ENCODE assay signal across 9 mouse cellular contexts in genomic region chr11:69581814-69582213, GRCm38 (mm10). TPM values are rescaled to one million over a fixed set of nuclear protein-coding genes. Genes with fewer than 3 reads are reported as not detected.
DNase-seq lines count a peak whose midpoint lies in the region; ATAC-seq and TF ChIP-seq lines count a peak whose summit lies in the region.
"Had no signal": no experiment of that assay in that cellular context is flagged by ENCODE, and none has a peak within 500 bp of the region (broad histone marks: within the 10 kb centered on the region; RNA-seq: fewer than 3 reads in every experiment).

No protein-coding gene starts in this region.

- H3K9ac ChIP-seq in heart, embryonic 12.5 days, result peak overlapping the region; percentile 95
- H3K9ac ChIP-seq in midbrain, embryonic 12.5 days (replicated peaks), result peak overlapping the region; percentile 82

- 1% methylated on average over 8 of the region's 8 CpGs for WGBS in heart, embryonic 12.5 days
- under 1% methylated on average over 8 of the region's 8 CpGs for WGBS in hindbrain, embryonic 10.5 days
- WGBS in midbrain, embryonic 12.5 days, result under 1% methylated on average over 8 of the region's 8 CpGs

- H3K36me3 ChIP-seq in heart, embryonic 12.5 days, result peaks cover 7% of the 10 kb centered on the region
- H3K36me3 ChIP-seq in G1E (replicated peaks), result peaks cover 52% of the 10 kb centered on the region
- peaks cover 40% of the 10 kb centered on the region for H3K36me3 ChIP-seq in hindbrain, embryonic 10.5 days
- H3K36me3 ChIP-seq in midbrain, embryonic 12.5 days, result peaks cover 4% of the 10 kb centered on the region; the same call in 1 of the 2 replicates

- peak overlapping the region; percentile 92 for H3K4me3 ChIP-seq in heart, embryonic 12.5 days
- H3K4me3 ChIP-seq in G1E (ENCODE audit: low read depth, low read length), result peak overlapping the region; percentile 84
- H3K4me3 ChIP-seq in hindbrain, embryonic 10.5 days, result peak overlapping the region; percentile 92
- H3K4me3 ChIP-seq in midbrain, embryonic 12.5 days, result peak overlapping the region; percentile 82

- no peaks in the 10 kb centered on the region for H3K9me3 ChIP-seq in heart, embryonic 12.5 days (replicated peaks)
- no peaks in the 10 kb centered on the region for H3K9me3 ChIP-seq in G1E (replicated peaks)
- H3K9me3 ChIP-seq in hindbrain, embryonic 10.5 days, result no peaks in the 10 kb centered on the region
- no peaks in the 10 kb centered on the region for H3K9me3 ChIP-seq in midbrain, embryonic 12.5 days

- no peak for ATAC-seq in heart, embryonic 12.5 days (ENCODE audit: insufficient number of reproducible peaks, low FRiP score)
- ATAC-seq in G1E (ENCODE audit: extremely low read depth, insufficient number of reproducible peaks, low FRiP score, poor library complexity, severe bottlenecking), result no peak
- ATAC-seq in midbrain, embryonic 12.5 days (ENCODE audit: low FRiP score, low read depth), result no peak
- ATAC-seq in erythroid progenitor cell, adult 5-6 weeks (replicated peaks; ENCODE audit: low FRiP score, poor library complexity, severe bottlenecking), result no peak

- peak overlapping the region; percentile 95 for H3K27ac ChIP-seq in heart, embryonic 12.5 days (ENCODE audit: poor library complexity, severe bottlenecking)
- H3K27ac ChIP-seq in hindbrain, embryonic 10.5 days, result peak overlapping the region; percentile 95
- H3K27ac ChIP-seq in midbrain, embryonic 12.5 days (replicated peaks), result peak overlapping the region; percentile 94

- TF ChIP-seq CTCF in G1E (IDR thresholded peaks at IDR 0.05; ENCODE audit: low read depth, low read length), result no peak

- H3K4me2 ChIP-seq in heart, embryonic 12.5 days, result peak overlapping the region; percentile 92
- peak overlapping the region; percentile 87 for H3K4me2 ChIP-seq in midbrain, embryonic 12.5 days (replicated peaks)

- no peaks in the 10 kb centered on the region for H3K27me3 ChIP-seq in heart, embryonic 12.5 days (replicated peaks)
- H3K27me3 ChIP-seq in G1E (ENCODE audit: insufficient read depth, low read length), result no peaks in the 10 kb centered on the region
- no peaks in the 10 kb centered on the region for H3K27me3 ChIP-seq in hindbrain, embryonic 10.5 days (ENCODE audit: insufficient read depth, poor library complexity, severe bottlenecking)
- no peaks in the 10 kb centered on the region for H3K27me3 ChIP-seq in midbrain, embryonic 12.5 days

- DNase-seq in heart, adult 11 months, result no peak
- DNase-seq in G1E (ENCODE audit: low spot score), result no peak
- no peak for DNase-seq in hindbrain, embryonic 10.5 days (ENCODE audit: low spot score)
- no peak for DNase-seq in cerebellum, adult 9-10 months
- DNase-seq in ovary, postnatal 14 days (ENCODE audit: low spot score), result no peak

- H3K4me1 ChIP-seq in heart, embryonic 12.5 days (replicated peaks), result peaks cover 44% of the 10 kb centered on the region
- peaks cover 72% of the 10 kb centered on the region for H3K4me1 ChIP-seq in G1E (ENCODE audit: insufficient read depth, low read depth, low read length)
- peaks cover 42% of the 10 kb centered on the region for H3K4me1 ChIP-seq in hindbrain, embryonic 10.5 days (replicated peaks)
- peaks cover 33% of the 10 kb centered on the region for H3K4me1 ChIP-seq in midbrain, embryonic 12.5 days

RNA-seq across cellular contexts. Expression of gene Trp53, which starts 1.7 kb away (rescaled TPM):
- 76.0 and 79.1 TPM in 2 replicates for polyA plus RNA-seq in heart, embryonic 12.5 days (2016; fragmentation: Nextera tagmentation; extraction: Ambion mirVana)
- 228 and 271 TPM in 2 replicates for total RNA-seq in G1E (2014; fragmentation: Nextera tagmentation)
- total RNA-seq in G1E (2017), result 52.1 and 57.4 TPM in 2 replicates
- polyA plus RNA-seq in G1E (2012), result 141 and 175 TPM in 2 replicates
- 166 and 173 TPM in 2 replicates for polyA plus RNA-seq in hindbrain, embryonic 10.5 days (2016; fragmentation: Nextera tagmentation; extraction: Ambion mirVana)
- polyA plus RNA-seq in midbrain, embryonic 12.5 days (2016; fragmentation: Nextera tagmentation; extraction: Ambion mirVana), result 109 and 117 TPM in 2 replicates
- 38.2 and 75.9 TPM in 2 replicates for total RNA-seq in erythroid progenitor cell, adult 5-6 weeks (2015; ENCODE audit: low replicate concordance)
- 12.2 TPM in 2 replicates for total RNA-seq in erythroid progenitor cell, adult 5-6 weeks (2017; ENCODE audit: low replicate concordance)

RNA-seq across cellular contexts. Expression of gene Wrap53, which starts 1.8 kb away (rescaled TPM):
- polyA plus RNA-seq in heart, embryonic 12.5 days (2016; fragmentation: Nextera tagmentation; extraction: Ambion mirVana), result 18.7 and 19.5 TPM in 2 replicates
- 20.5 and 26.1 TPM in 2 replicates for total RNA-seq in G1E (2014; fragmentation: Nextera tagmentation)
- total RNA-seq in G1E (2017), result 9.6 and 9.8 TPM in 2 replicates
- polyA plus RNA-seq in G1E (2012), result 15.7 and 22.0 TPM in 2 replicates
- polyA plus RNA-seq in hindbrain, embryonic 10.5 days (2016; fragmentation: Nextera tagmentation; extraction: Ambion mirVana), result 40.6 and 41.4 TPM in 2 replicates
- polyA plus RNA-seq in midbrain, embryonic 12.5 days (2016; fragmentation: Nextera tagmentation; extraction: Ambion mirVana), result 29.6 and 33.2 TPM in 2 replicates
- 13.8 and 48.3 TPM in 2 replicates for total RNA-seq in erythroid progenitor cell, adult 5-6 weeks (2015; ENCODE audit: low replicate concordance)
- 13.5 and 18.4 TPM in 2 replicates for total RNA-seq in erythroid progenitor cell, adult 5-6 weeks (2017; ENCODE audit: low replicate concordance)

RNA-seq across cellular contexts. Expression of gene Efnb3, which starts 21.8 kb away (rescaled TPM):
- polyA plus RNA-seq in heart, embryonic 12.5 days (2016; fragmentation: Nextera tagmentation; extraction: Ambion mirVana), result 87.4 and 90.0 TPM in 2 replicates
- total RNA-seq in G1E (2014; fragmentation: Nextera tagmentation) (0.29 and 0.68 TPM in 2 replicates), G1E (2017) (0.27 and 0.29 TPM in 2 replicates)
- polyA plus RNA-seq in G1E (2012), result 0.36 and 0.56 TPM in 2 replicates
- 61.9 and 67.2 TPM in 2 replicates for polyA plus RNA-seq in hindbrain, embryonic 10.5 days (2016; fragmentation: Nextera tagmentation; extraction: Ambion mirVana)
- 78.3 and 84.6 TPM in 2 replicates for polyA plus RNA-seq in midbrain, embryonic 12.5 days (2016; fragmentation: Nextera tagmentation; extraction: Ambion mirVana)
- 2.5 and 2.9 TPM in 2 replicates for total RNA-seq in erythroid progenitor cell, adult 5-6 weeks (2015; ENCODE audit: low replicate concordance)
- total RNA-seq in erythroid progenitor cell, adult 5-6 weeks (2017; ENCODE audit: low replicate concordance), result 0.77 and 1.1 TPM in 2 replicates

RNA-seq across cellular contexts. Expression of gene Atp1b2, which starts 23.9 kb away (rescaled TPM):
- 30.9 and 31.1 TPM in 2 replicates for polyA plus RNA-seq in heart, embryonic 12.5 days (2016; fragmentation: Nextera tagmentation; extraction: Ambion mirVana)
- total RNA-seq in G1E (2014; fragmentation: Nextera tagmentation) (84.5 and 116 TPM in 2 replicates), G1E (2017) (3.6 and 4.8 TPM in 2 replicates)
- 50.0 and 54.6 TPM in 2 replicates for polyA plus RNA-seq in G1E (2012)
- 7.5 and 7.8 TPM in 2 replicates for polyA plus RNA-seq in hindbrain, embryonic 10.5 days (2016; fragmentation: Nextera tagmentation; extraction: Ambion mirVana)
- 11.4 and 15.2 TPM in 2 replicates for polyA plus RNA-seq in midbrain, embryonic 12.5 days (2016; fragmentation: Nextera tagmentation; extraction: Ambion mirVana)
- total RNA-seq in erythroid progenitor cell, adult 5-6 weeks (2015; ENCODE audit: low replicate concordance), result 20.9 and 36.5 TPM in 2 replicates
- 3.5 and 4.5 TPM in 2 replicates for total RNA-seq in erythroid progenitor cell, adult 5-6 weeks (2017; ENCODE audit: low replicate concordance)
- total RNA-seq: neutrophil, adult 5-6 weeks had no signal

RNA-seq across cellular contexts. Expression of gene Dnah2, which starts 32.9 kb away (rescaled TPM):
- polyA plus RNA-seq in heart, embryonic 12.5 days (2016; fragmentation: Nextera tagmentation; extraction: Ambion mirVana), result 0.15 and 0.59 TPM in 2 replicates
- total RNA-seq in G1E (2014; fragmentation: Nextera tagmentation), result 0.73 and 1.1 TPM in 2 replicates
- total RNA-seq in G1E (2017), result 2.6 and 3.2 TPM in 2 replicates
- polyA plus RNA-seq in G1E (2012), result 0.06 and 0.13 TPM in 2 replicates
- 2.0 and 2.6 TPM in 2 replicates for polyA plus RNA-seq in hindbrain, embryonic 10.5 days (2016; fragmentation: Nextera tagmentation; extraction: Ambion mirVana)
- polyA plus RNA-seq in midbrain, embryonic 12.5 days (2016; fragmentation: Nextera tagmentation; extraction: Ambion mirVana), result 1.9 and 2.3 TPM in 2 replicates
- not detected in 2 replicates for total RNA-seq in erythroid progenitor cell, adult 5-6 weeks (2015; ENCODE audit: low replicate concordance)
- 0.13 TPM in 1 of 2 replicates, not detected in the other for total RNA-seq in erythroid progenitor cell, adult 5-6 weeks (2017; ENCODE audit: low replicate concordance)

Comparison
In these comparisons a context has a peak if more than half of its experiments do, and no peak if none do; other contexts are left out.
1. RNA of gene Efnb3, which starts 21.8 kb away (polyA plus RNA-seq): 87.4 to 90.0 TPM in heart, embryonic 12.5 days, 78.3 to 84.6 TPM in midbrain, embryonic 12.5 days and 61.9 to 67.2 TPM in hindbrain, embryonic 10.5 days; 0.36 to 0.56 TPM in G1E; every median in the first group is over 10 times any median in the second.
2. Peak in every context shown above with its lines, with median percentiles within 50 percentile points of each other: H3K27ac ChIP-seq and H3K4me3 ChIP-seq.